Mouse (Mus musculus): Measurements from ENCODE around the gene Epha3.

GRCm38 (mm10) chr16:63500975-63501393, 363.0 kb downstream of the Epha3 start:
- TF ChIP-seq EP300 (IDR thresholded peaks at IDR 0.05) (no peak), CTCF (IDR thresholded peaks at IDR 0.05) (no peak)
